Mouse (Mus musculus): ENCODE data around the gene Ctnna2. TPM values are rescaled to one million over a fixed set of nuclear protein-coding genes. Genes with fewer than 3 reads are reported as not detected.

The Ctnna2 gene
- polyA plus RNA-seq, 1 experiment from 2014 or later: 7.2 TPM

DNA sequence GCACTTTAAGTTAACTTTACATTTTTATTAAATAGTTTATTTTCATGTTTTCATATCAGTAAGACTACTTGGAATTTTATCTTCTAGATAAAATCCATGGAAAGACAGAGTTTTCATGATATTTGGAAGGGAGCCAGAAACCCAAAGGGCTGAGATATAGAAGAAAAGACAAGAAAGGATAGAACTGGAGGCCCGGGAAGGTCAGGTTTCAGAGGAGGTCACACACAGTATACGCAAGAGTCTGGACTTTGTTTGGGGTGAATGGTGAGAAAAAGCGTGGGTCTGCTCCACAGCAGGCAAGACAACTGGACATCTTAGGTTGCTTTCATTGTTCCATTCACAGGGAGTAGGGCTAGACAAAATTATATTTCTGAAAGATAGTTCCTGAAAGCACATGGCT is 111.4 kb downstream of the Ctnna2 start:
- no peak overlapping the region for H3K9ac ChIP-seq
- no peaks in the 10 kb centered on the region for H3K36me3 ChIP-seq
- no peak overlapping the region for H3K27ac ChIP-seq
- H3K4me3 ChIP-seq (replicated peaks): no peak overlapping the region
- no peaks in the 10 kb centered on the region for H3K9me3 ChIP-seq
- ATAC-seq: no peak
- no peak overlapping the region for H3K4me2 ChIP-seq (replicated peaks)
- no peaks in the 10 kb centered on the region for H3K4me1 ChIP-seq (replicated peaks)
- H3K27me3 ChIP-seq (replicated peaks): no peaks in the 10 kb centered on the region
- WGBS: 50% methylated on average over 3 of the region's 3 CpGs

DNA sequence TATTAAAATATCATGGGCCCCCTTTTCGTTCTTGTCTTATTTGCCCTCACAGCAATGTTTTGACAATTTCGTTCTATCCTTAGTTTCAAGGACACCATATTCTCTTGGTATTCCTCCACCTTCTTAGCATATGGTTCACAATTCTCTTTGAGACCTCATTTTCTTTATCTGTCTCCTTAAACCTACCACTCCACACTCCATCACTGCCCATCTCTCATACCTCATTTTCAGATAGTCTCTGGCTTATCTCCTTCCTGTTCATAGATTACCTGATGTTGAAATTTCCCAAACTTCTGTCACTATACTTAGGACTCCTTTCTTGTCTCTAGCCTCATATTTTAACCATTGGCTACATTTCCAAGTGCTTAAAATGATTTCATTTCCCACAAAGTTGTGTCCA is 116.1 kb downstream of the Ctnna2 start:
- 85% methylated on average over 2 of the region's 2 CpGs for WGBS
- Histone ChIP-seq H3K4me2 (replicated peaks) (no peak overlapping the region), H3K9ac (no peak overlapping the region), H3K36me3 (no peaks in the 10 kb centered on the region), H3K4me3 (replicated peaks) (no peak overlapping the region), H3K27ac (no peak overlapping the region), H3K4me1 (replicated peaks) (no peaks in the 10 kb centered on the region), H3K9me3 (no peaks in the 10 kb centered on the region), H3K27me3 (replicated peaks) (no peaks in the 10 kb centered on the region)
- no peak for ATAC-seq

DNA sequence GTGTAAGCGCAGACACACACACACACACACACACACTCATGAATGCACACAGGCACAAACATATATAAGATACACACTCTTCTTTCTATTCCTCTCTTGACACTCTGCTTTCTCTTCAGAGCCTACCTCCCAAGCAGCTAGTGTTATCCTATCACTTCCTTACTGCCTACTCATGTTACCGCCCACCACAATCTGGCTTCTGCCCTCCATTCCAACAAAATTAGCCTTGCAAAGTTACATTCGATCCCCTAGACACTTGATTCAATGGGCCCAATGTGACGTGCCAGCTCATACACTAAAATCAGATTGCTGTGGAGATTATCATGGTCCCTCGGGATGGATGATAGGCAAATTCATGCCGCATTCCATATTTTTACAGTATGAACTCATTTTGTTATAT is 116.7 kb downstream of the Ctnna2 start:
- WGBS: 89% methylated on average over 6 of the region's 6 CpGs
- Histone ChIP-seq H3K27ac (no peak overlapping the region), H3K4me3 (replicated peaks) (no peak overlapping the region), H3K4me1 (replicated peaks) (no peaks in the 10 kb centered on the region), H3K27me3 (replicated peaks) (no peaks in the 10 kb centered on the region), H3K9me3 (no peaks in the 10 kb centered on the region), H3K36me3 (no peaks in the 10 kb centered on the region), H3K4me2 (replicated peaks) (no peak overlapping the region), H3K9ac (no peak overlapping the region)
- ATAC-seq: no peak

- no peak overlapping the region for H3K9ac ChIP-seq
- 61% methylated on average over 1 of the region's 1 CpGs for WGBS
- H3K4me3 ChIP-seq (replicated peaks): no peak overlapping the region
- H3K36me3 ChIP-seq: no peaks in the 10 kb centered on the region
- H3K27ac ChIP-seq: no peak overlapping the region
- no peak for ATAC-seq
- no peaks in the 10 kb centered on the region for H3K27me3 ChIP-seq (replicated peaks)
- H3K9me3 ChIP-seq: no peaks in the 10 kb centered on the region
- H3K4me2 ChIP-seq (replicated peaks): no peak overlapping the region
- H3K4me1 ChIP-seq (replicated peaks): no peaks in the 10 kb centered on the region
Observed at GRCm38 (mm10) chr6:77849438-77849837, 130.1 kb downstream of the Ctnna2 start.

DNA sequence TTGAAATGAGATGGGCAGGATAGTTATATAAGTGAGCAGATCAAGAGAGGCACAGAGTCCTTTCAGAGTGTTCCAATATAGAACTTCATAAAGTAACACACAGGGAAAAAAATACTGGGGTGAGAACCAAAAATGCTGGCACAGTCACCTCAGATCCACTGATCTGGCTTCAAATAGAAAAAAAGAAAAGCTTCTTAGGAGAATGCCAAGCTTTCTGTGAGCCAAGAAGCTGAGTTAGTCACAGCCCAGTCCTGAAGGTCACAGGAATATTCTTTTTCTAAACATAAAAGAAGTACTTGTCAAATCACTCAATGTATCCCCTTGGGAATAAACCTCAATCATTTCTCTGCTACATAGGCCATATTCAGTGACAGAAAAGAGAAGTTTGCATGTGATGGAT is 130.7 kb downstream of the Ctnna2 start:
- no peaks in the 10 kb centered on the region for H3K27me3 ChIP-seq (replicated peaks)
- H3K4me1 ChIP-seq (replicated peaks): no peaks in the 10 kb centered on the region
- ATAC-seq: no peak
- no peaks in the 10 kb centered on the region for H3K36me3 ChIP-seq
- no peak overlapping the region for H3K27ac ChIP-seq
- no peak overlapping the region for H3K9ac ChIP-seq
- no peak overlapping the region for H3K4me3 ChIP-seq (replicated peaks)
- H3K4me2 ChIP-seq (replicated peaks): no peak overlapping the region
- no peaks in the 10 kb centered on the region for H3K9me3 ChIP-seq

- Histone ChIP-seq H3K4me3 (replicated peaks) (no peak overlapping the region), H3K4me2 (replicated peaks) (no peak overlapping the region), H3K4me1 (replicated peaks) (no peaks in the 10 kb centered on the region), H3K36me3 (no peaks in the 10 kb centered on the region), H3K27me3 (replicated peaks) (no peaks in the 10 kb centered on the region), H3K9ac (no peak overlapping the region), H3K27ac (no peak overlapping the region), H3K9me3 (no peaks in the 10 kb centered on the region)
- 80% methylated on average over 2 of the region's 2 CpGs for WGBS
- no peak for ATAC-seq
Observed at GRCm38 (mm10) chr6:77847651-77848050, 131.8 kb downstream of the Ctnna2 start.

- Histone ChIP-seq H3K4me3 (replicated peaks) (no peak overlapping the region), H3K27ac (no peak overlapping the region), H3K4me1 (replicated peaks) (no peaks in the 10 kb centered on the region), H3K9me3 (no peaks in the 10 kb centered on the region), H3K9ac (no peak overlapping the region), H3K36me3 (no peaks in the 10 kb centered on the region), H3K4me2 (replicated peaks) (no peak overlapping the region), H3K27me3 (replicated peaks) (no peaks in the 10 kb centered on the region)
- ATAC-seq: no peak
- WGBS: 69% methylated on average over 2 of the region's 2 CpGs
Observed at GRCm38 (mm10) chr6:77839076-77839475, 140.4 kb downstream of the Ctnna2 start.

DNA sequence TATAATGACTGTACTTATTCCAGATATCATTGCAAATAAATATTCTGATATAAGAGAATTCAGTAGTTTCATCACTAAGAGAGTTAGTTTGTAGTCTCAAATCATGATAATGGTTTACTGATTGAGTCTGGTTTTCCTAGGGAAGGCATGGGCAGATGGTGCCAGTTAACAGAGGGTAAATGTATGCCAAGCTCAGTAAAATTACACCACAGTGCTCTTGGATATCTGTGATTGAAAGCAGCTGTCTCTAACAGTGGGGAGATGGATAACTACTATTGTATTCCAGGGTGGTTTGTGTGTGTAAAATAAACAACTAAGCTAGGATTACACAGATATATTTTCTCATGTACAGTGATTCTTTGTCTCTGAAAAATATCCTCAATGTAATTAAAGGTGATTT is 140.8 kb downstream of the Ctnna2 start:
- Histone ChIP-seq H3K9ac (no peak overlapping the region), H3K27ac (no peak overlapping the region), H3K27me3 (replicated peaks) (no peaks in the 10 kb centered on the region), H3K9me3 (no peaks in the 10 kb centered on the region), H3K4me2 (replicated peaks) (no peak overlapping the region), H3K36me3 (no peaks in the 10 kb centered on the region), H3K4me3 (replicated peaks) (no peak overlapping the region), H3K4me1 (replicated peaks) (no peaks in the 10 kb centered on the region)
- ATAC-seq: no peak

- WGBS: 86% methylated on average over 3 of the region's 3 CpGs
- Histone ChIP-seq H3K4me2 (replicated peaks) (no peak overlapping the region), H3K4me1 (replicated peaks) (no peaks in the 10 kb centered on the region), H3K27ac (no peak overlapping the region), H3K9me3 (no peaks in the 10 kb centered on the region), H3K4me3 (replicated peaks) (no peak overlapping the region), H3K36me3 (no peaks in the 10 kb centered on the region), H3K27me3 (replicated peaks) (no peaks in the 10 kb centered on the region), H3K9ac (no peak overlapping the region)
- ATAC-seq: no peak
Observed at GRCm38 (mm10) chr6:77837543-77837942, 142.0 kb downstream of the Ctnna2 start.

GRCm38 (mm10) chr6:77834680-77835079 is 144.8 kb downstream of the Ctnna2 start:
- Histone ChIP-seq H3K27me3 (replicated peaks) (no peaks in the 10 kb centered on the region), H3K9me3 (no peaks in the 10 kb centered on the region), H3K4me2 (replicated peaks) (no peak overlapping the region), H3K4me1 (replicated peaks) (no peaks in the 10 kb centered on the region), H3K9ac (no peak overlapping the region), H3K4me3 (replicated peaks) (no peak overlapping the region), H3K27ac (no peak overlapping the region), H3K36me3 (no peaks in the 10 kb centered on the region)
- no peak for ATAC-seq
- 65% methylated on average over 2 of the region's 2 CpGs for WGBS

DNA sequence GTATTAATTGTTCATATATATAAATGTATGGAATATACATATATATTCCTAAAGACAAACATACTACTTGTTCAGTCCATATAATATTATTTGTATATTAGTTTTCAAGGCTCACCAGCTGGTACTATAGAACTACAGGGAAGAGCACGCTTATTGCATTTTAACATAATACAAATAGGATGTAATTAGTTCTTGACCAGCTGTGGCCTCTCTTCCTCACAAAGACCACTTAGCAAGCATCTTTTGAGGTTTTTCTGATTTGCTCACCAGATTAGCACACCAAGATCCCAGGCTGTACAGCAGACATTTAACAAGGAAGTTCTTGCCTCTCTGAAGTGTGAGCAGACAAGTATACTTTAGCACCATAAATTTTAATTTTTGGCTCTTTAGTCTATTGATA is 152.0 kb downstream of the Ctnna2 start:
- no peak overlapping the region for H3K4me2 ChIP-seq (replicated peaks)
- 66% methylated on average over 1 of the region's 1 CpGs for WGBS
- no peak overlapping the region for H3K9ac ChIP-seq
- no peaks in the 10 kb centered on the region for H3K27me3 ChIP-seq (replicated peaks)
- H3K36me3 ChIP-seq: no peaks in the 10 kb centered on the region
- H3K4me3 ChIP-seq (replicated peaks): no peak overlapping the region
- no peak overlapping the region for H3K27ac ChIP-seq
- H3K4me1 ChIP-seq (replicated peaks): no peaks in the 10 kb centered on the region
- ATAC-seq: no peak
- H3K9me3 ChIP-seq: no peaks in the 10 kb centered on the region

- no peak overlapping the region for H3K4me3 ChIP-seq (replicated peaks)
- H3K36me3 ChIP-seq: no peaks in the 10 kb centered on the region
- H3K27me3 ChIP-seq (replicated peaks): no peaks in the 10 kb centered on the region
- H3K4me1 ChIP-seq (replicated peaks): no peaks in the 10 kb centered on the region
- WGBS: 67% methylated on average over 3 of the region's 3 CpGs
- no peak for ATAC-seq
- H3K9me3 ChIP-seq: no peaks in the 10 kb centered on the region
- H3K4me2 ChIP-seq (replicated peaks): no peak overlapping the region
- no peak overlapping the region for H3K9ac ChIP-seq
- no peak overlapping the region for H3K27ac ChIP-seq
Observed at GRCm38 (mm10) chr6:77817116-77817515, 162.4 kb downstream of the Ctnna2 start.

- no peaks in the 10 kb centered on the region for H3K9me3 ChIP-seq
- no peak overlapping the region for H3K27ac ChIP-seq
- H3K4me3 ChIP-seq (replicated peaks): no peak overlapping the region
- WGBS: 88% methylated on average over 3 of the region's 3 CpGs
- H3K9ac ChIP-seq: no peak overlapping the region
- no peaks in the 10 kb centered on the region for H3K36me3 ChIP-seq
- no peaks in the 10 kb centered on the region for H3K27me3 ChIP-seq (replicated peaks)
- no peak for ATAC-seq
- no peak overlapping the region for H3K4me2 ChIP-seq (replicated peaks)
- no peaks in the 10 kb centered on the region for H3K4me1 ChIP-seq (replicated peaks)
Observed at GRCm38 (mm10) chr6:77811041-77811440, 168.5 kb downstream of the Ctnna2 start.

GRCm38 (mm10) chr6:77802604-77803003 is 176.9 kb downstream of the Ctnna2 start:
- 90% methylated on average over 3 of the region's 3 CpGs for WGBS
- Histone ChIP-seq H3K4me2 (replicated peaks) (no peak overlapping the region), H3K36me3 (no peaks in the 10 kb centered on the region), H3K9me3 (no peaks in the 10 kb centered on the region), H3K27ac (no peak overlapping the region), H3K4me3 (replicated peaks) (no peak overlapping the region), H3K4me1 (replicated peaks) (no peaks in the 10 kb centered on the region), H3K27me3 (replicated peaks) (no peaks in the 10 kb centered on the region), H3K9ac (no peak overlapping the region)
- ATAC-seq: no peak
